16 mouse cellular contexts compared by ENCODE assay signal in genomic region chr9:77527170-77527569, GRCm38 (mm10). TPM values are rescaled to one million over a fixed set of nuclear protein-coding genes. Genes with fewer than 3 reads are reported as not detected.
A peak's percentile ranks its signal among the peaks of the same experiment; 100 is the strongest.
DNase-seq lines count a peak whose midpoint lies in the region; ATAC-seq lines count a peak whose summit lies in the region.
"Had no signal": no experiment of that assay in that cellular context is flagged by ENCODE, and none has a peak within 500 bp of the region (broad histone marks: within the 10 kb centered on the region; RNA-seq: fewer than 3 reads in every experiment).

No protein-coding gene starts in this region.

- peak; percentile 80 to 88 for ATAC-seq in hematopoietic stem cell, adult 5-6 weeks (replicated peaks in 1 of 2; ENCODE audit: insufficient read depth in 1 of 2, low FRiP score in 2 of 2, low TSS enrichment in 1 of 2, low read depth in 1 of 2, poor library complexity in 2 of 2, severe bottlenecking in 2 of 2)
- ATAC-seq in neutrophil, adult 5-6 weeks (ENCODE audit: extremely low read depth, insufficient number of reproducible peaks, low FRiP score, poor library complexity, severe bottlenecking) = peak; percentile 34; the same call in 1 of the 2 replicates
- ATAC-seq: forebrain, postnatal 0 days; hindbrain, postnatal 0 days; intestine, postnatal 0 days; midbrain, embryonic 16.5 days had no signal

- peak; percentile 48 for DNase-seq in 3T3-L1 (ENCODE audit: low read depth, low spot score)
- DNase-seq in B cell, adult 2 months = peak; percentile 35 to 41
- DNase-seq in cerebellum, adult 9-11 months = no peak
- DNase-seq in left cerebral cortex, adult 18-20 months (ENCODE audit: low spot score in 2 of 2) = no peak
- DNase-seq in frontal cortex, postnatal 10 days (ENCODE audit: low spot score in 2 of 2) = no peak
- DNase-seq: adrenal gland, adult 8-10 months; cerebellum, postnatal 14 days; embryo, embryonic 11 days; forebrain, postnatal 0 days; heart, adult 18-20 months; spleen, adult 18-20 months had no signal

RNA-seq across cellular contexts. Expression of gene Lrrc1, which starts 17.5 kb away (rescaled TPM):
- total RNA-seq in hematopoietic stem cell, adult 5-6 weeks (2017) = 24.4 and 30.0 TPM in 2 replicates
- 9.3 and 11.8 TPM in 2 replicates for total RNA-seq in neutrophil, adult 5-6 weeks (2017)
- 1 to 10 TPM; 5.3 to 8.3 TPM for total RNA-seq in left cerebral cortex, adult 18-20 months (2021)

Comparison
In these comparisons a context has a peak if more than half of its experiments do, and no peak if none do; other contexts are left out.
1. DNase-seq: peak in 3T3-L1 (single experiment) and B cell, adult 2 months (2 of 2); none in cerebellum, adult 9-11 months (single experiment), left cerebral cortex, adult 18-20 months (0 of 2) and frontal cortex, postnatal 10 days (0 of 2).